Mouse (Mus musculus): ENCODE results near the gene Pds5a. TPM values are rescaled to one million over a fixed set of nuclear protein-coding genes. Genes with fewer than 3 reads are reported as not detected.

The Pds5a gene
- total and polyA plus RNA-seq, 2 experiments from 2014 or later, result 23.0 to 87.5 TPM

DNA sequence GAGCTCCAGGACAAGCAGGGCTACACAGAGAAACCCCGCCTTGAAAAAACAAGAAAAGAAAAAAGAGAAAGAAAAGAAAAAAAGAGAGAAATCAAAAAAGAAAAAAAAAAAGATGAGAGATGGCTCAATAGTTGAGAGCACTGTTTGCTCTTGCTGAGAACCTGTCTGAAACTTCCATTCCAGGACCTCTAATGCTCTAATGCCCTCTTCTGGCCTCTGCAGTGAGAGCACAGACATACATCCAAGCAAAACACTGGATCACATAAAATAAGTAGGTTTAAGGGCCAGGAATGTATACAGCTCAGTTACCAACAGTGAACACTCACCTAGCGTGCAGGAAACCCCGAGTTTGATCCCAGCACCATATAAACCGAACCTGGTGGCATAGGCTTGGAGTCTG is 8.1 kb upstream of the Pds5a start:
- TF ChIP-seq CTCF (IDR thresholded peaks at IDR 0.05; ENCODE audit: low read depth), result no peak
- H3K27ac ChIP-seq (ENCODE audit: low read depth, low read length), result no peak overlapping the region
- H3K36me3 ChIP-seq (ENCODE audit: insufficient read depth), result no peaks in the 10 kb centered on the region
- no peak for ATAC-seq
- H3K4me1 ChIP-seq (ENCODE audit: insufficient read depth), result no peaks in the 10 kb centered on the region
- H3K4me2 ChIP-seq (ENCODE audit: low read depth), result no peak overlapping the region
- no peak for DNase-seq
- H3K9ac ChIP-seq, result no peak overlapping the region
- 84% methylated on average over 4 of the region's 4 CpGs for WGBS
- H3K27me3 ChIP-seq (ENCODE audit: insufficient read depth, low read length), result no peaks in the 10 kb centered on the region
- H3K4me3 ChIP-seq (ENCODE audit: low read depth, low read length), result no peak overlapping the region
- no peaks in the 10 kb centered on the region for H3K9me3 ChIP-seq (ENCODE audit: low read length)

GRCm38 (mm10) chr5:65704765-65705678 is 6.9 kb upstream of the Pds5a start:
- WGBS, result 76% methylated on average over 12 of the region's 12 CpGs
- no peak overlapping the region for H3K27ac ChIP-seq (ENCODE audit: low read depth, low read length)
- no peaks in the 10 kb centered on the region for H3K4me1 ChIP-seq (ENCODE audit: insufficient read depth)
- TF ChIP-seq CTCF (IDR thresholded peaks at IDR 0.05; ENCODE audit: low read depth), result no peak
- DNase-seq, result no peak
- no peak overlapping the region for H3K9ac ChIP-seq
- no peaks in the 10 kb centered on the region for H3K27me3 ChIP-seq (ENCODE audit: insufficient read depth, low read length)
- no peak overlapping the region for H3K4me3 ChIP-seq (ENCODE audit: low read depth, low read length)
- no peaks in the 10 kb centered on the region for H3K9me3 ChIP-seq (ENCODE audit: low read length)
- no peak overlapping the region for H3K4me2 ChIP-seq (ENCODE audit: low read depth)
- ATAC-seq, result no peak
- no peaks in the 10 kb centered on the region for H3K36me3 ChIP-seq (ENCODE audit: insufficient read depth)

DNA sequence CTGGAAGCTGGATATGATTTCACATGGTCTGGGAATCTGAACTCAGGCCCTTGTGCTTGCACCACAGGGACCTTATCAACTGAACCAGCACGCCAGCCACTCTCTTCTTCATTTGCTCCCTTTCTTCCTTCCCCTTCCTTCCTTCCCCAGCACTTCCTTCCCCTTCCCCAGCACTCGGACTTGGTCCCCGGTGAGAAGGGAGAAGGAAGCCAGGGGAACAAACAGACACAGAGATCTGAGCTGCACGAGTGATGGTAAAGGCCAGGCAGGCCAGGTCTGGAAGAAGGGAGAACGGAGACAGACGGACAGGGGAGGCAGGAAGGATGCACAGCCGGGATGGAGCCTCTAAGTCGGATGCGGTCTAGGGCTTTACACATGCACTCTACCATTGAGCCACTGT is 5.2 kb upstream of the Pds5a start:
- ATAC-seq, result no peak
- WGBS, result 69% methylated on average over 9 of the region's 9 CpGs
- no peak overlapping the region for H3K4me2 ChIP-seq (ENCODE audit: low read depth)
- H3K9me3 ChIP-seq (ENCODE audit: low read length), result no peaks in the 10 kb centered on the region
- H3K4me3 ChIP-seq (ENCODE audit: low read depth, low read length), result no peak overlapping the region
- H3K27ac ChIP-seq (ENCODE audit: low read depth, low read length), result no peak overlapping the region
- TF ChIP-seq CTCF (IDR thresholded peaks at IDR 0.05; ENCODE audit: low read depth), result no peak
- no peak for DNase-seq
- no peaks in the 10 kb centered on the region for H3K36me3 ChIP-seq (ENCODE audit: insufficient read depth)
- H3K4me1 ChIP-seq (ENCODE audit: insufficient read depth), result no peaks in the 10 kb centered on the region
- no peak overlapping the region for H3K9ac ChIP-seq
- H3K27me3 ChIP-seq (ENCODE audit: insufficient read depth, low read length), result no peaks in the 10 kb centered on the region

- Histone ChIP-seq H3K36me3 (ENCODE audit: insufficient read depth) (no peaks in the 10 kb centered on the region), H3K4me1 (ENCODE audit: insufficient read depth) (peaks cover 11% of the 10 kb centered on the region), H3K27me3 (ENCODE audit: insufficient read depth, low read length) (no peaks in the 10 kb centered on the region), H3K9me3 (ENCODE audit: low read length) (no peaks in the 10 kb centered on the region), H3K4me3 (ENCODE audit: low read depth, low read length) (no peak overlapping the region), H3K9ac (no peak overlapping the region), H3K27ac (ENCODE audit: low read depth, low read length) (no peak overlapping the region), H3K4me2 (ENCODE audit: low read depth) (no peak overlapping the region)
- DNase-seq (no peak), ATAC-seq (no peak)
- WGBS, result 77% methylated on average over 5 of the region's 5 CpGs
- no peak for TF ChIP-seq CTCF (IDR thresholded peaks at IDR 0.05; ENCODE audit: low read depth)
Observed at GRCm38 (mm10) chr5:65700102-65700501, 2.0 kb upstream of the Pds5a start.

DNA sequence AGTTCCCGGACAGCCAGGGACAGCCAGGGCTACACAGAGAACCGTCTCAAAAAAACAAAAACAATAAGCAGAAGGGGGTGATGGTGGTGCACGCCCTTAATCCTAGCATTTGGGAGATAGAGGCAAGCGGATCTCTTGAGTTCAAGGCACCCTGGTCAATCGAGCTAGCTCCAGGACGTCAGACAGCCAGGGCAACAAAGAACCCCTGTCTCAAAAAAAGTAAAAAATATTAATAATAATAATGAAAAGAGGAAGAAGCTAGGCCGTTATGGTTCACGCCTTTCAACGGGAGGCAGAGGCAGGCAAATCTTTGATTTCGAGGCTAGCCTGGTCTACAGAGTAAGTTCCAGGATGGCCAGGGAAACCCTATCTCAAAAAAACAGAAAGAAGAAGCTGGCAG is 1.1 kb upstream of the Pds5a start:
- Histone ChIP-seq H3K4me1 (ENCODE audit: insufficient read depth) (peaks cover 11% of the 10 kb centered on the region), H3K9ac (no peak overlapping the region), H3K27ac (ENCODE audit: low read depth, low read length) (no peak overlapping the region), H3K27me3 (ENCODE audit: insufficient read depth, low read length) (no peaks in the 10 kb centered on the region), H3K4me3 (ENCODE audit: low read depth, low read length) (no peak overlapping the region), H3K4me2 (ENCODE audit: low read depth) (peak overlapping the region; percentile 67), H3K9me3 (ENCODE audit: low read length) (no peaks in the 10 kb centered on the region), H3K36me3 (ENCODE audit: insufficient read depth) (no peaks in the 10 kb centered on the region)
- no peak for DNase-seq
- WGBS, result 63% methylated on average over 10 of the region's 10 CpGs
- ATAC-seq, result no peak
- no peak for TF ChIP-seq CTCF (IDR thresholded peaks at IDR 0.05; ENCODE audit: low read depth)

DNA sequence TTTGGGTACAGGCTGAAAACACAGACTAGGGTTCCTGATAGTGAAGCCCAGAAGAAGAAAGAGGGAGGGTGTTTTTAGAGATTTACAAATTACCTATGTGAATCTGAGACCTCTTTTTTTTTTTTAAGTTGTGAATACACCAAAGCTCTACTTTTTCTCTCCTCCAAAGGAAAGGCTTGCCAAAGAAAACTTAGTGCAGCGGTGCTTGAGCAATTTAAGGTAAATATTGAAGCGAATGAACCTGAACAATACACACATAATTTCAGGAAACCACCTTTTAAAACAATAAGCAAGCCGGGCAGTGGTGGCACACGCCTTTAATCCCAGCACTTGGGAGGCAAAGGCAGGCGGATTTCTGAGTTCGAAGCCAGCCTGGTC is 675 bp upstream of the Pds5a start:
- 14% methylated on average over 6 of the region's 6 CpGs for WGBS
- peak overlapping the region; percentile 94 for H3K4me3 ChIP-seq (ENCODE audit: low read depth, low read length)
- H3K9me3 ChIP-seq (ENCODE audit: low read length), result no peaks in the 10 kb centered on the region
- peaks cover 11% of the 10 kb centered on the region for H3K4me1 ChIP-seq (ENCODE audit: insufficient read depth)
- H3K36me3 ChIP-seq (ENCODE audit: insufficient read depth), result 0 out of 2 replicates have a peak, but pooled peaks cover 2% of the 10 kb centered on the region
- TF ChIP-seq CTCF (IDR thresholded peaks at IDR 0.05; ENCODE audit: low read depth), result no peak
- peak overlapping the region; percentile 67 for H3K4me2 ChIP-seq (ENCODE audit: low read depth)
- DNase-seq (no peak), ATAC-seq (no peak)
- peak overlapping the region; percentile 90 for H3K27ac ChIP-seq (ENCODE audit: low read depth, low read length)
- H3K9ac ChIP-seq, result peak overlapping the region; percentile 85
- H3K27me3 ChIP-seq (ENCODE audit: insufficient read depth, low read length), result no peaks in the 10 kb centered on the region

GRCm38 (mm10) chr5:65697486-65697835 is 612 bp downstream of the Pds5a start:
- WGBS, result 6% methylated on average over 29 of the region's 49 CpGs
- Histone ChIP-seq H3K4me3 (ENCODE audit: low read depth, low read length) (peak overlapping the region; percentile 94), H3K4me1 (ENCODE audit: insufficient read depth) (peaks cover 11% of the 10 kb centered on the region), H3K9ac (peak overlapping the region; percentile 85), H3K36me3 (ENCODE audit: insufficient read depth) (0 out of 2 replicates have a peak, but pooled peaks cover 2% of the 10 kb centered on the region), H3K27ac (ENCODE audit: low read depth, low read length) (peak overlapping the region; percentile 90), H3K4me2 (ENCODE audit: low read depth) (peak overlapping the region; percentile 67), H3K27me3 (ENCODE audit: insufficient read depth, low read length) (no peaks in the 10 kb centered on the region), H3K9me3 (ENCODE audit: low read length) (no peaks in the 10 kb centered on the region)
- peak; percentile 49 for ATAC-seq
- DNase-seq, result no peak
- TF ChIP-seq CTCF (IDR thresholded peaks at IDR 0.05; ENCODE audit: low read depth), result no peak

All from forebrain, postnatal 0 days (tissue).